Mouse (Mus musculus) yolk sac, embryonic 10.5 days (tissue): ENCODE measurements around the gene Eva1c.
A peak's percentile ranks its signal among the peaks of the same experiment; 100 is the strongest.
"Not testable (repeated sequence)": the region's sequence is repeated elsewhere in the genome, so short reads cannot be mapped to it uniquely, and the experiment has no call there.

Experiments used
- DNase-seq: peaks from one replicate; pipeline ENCODE4 v3.0.0-alpha.2; 2017; ENCODE audit warnings: low spot score

Eva1c gene

DNA sequence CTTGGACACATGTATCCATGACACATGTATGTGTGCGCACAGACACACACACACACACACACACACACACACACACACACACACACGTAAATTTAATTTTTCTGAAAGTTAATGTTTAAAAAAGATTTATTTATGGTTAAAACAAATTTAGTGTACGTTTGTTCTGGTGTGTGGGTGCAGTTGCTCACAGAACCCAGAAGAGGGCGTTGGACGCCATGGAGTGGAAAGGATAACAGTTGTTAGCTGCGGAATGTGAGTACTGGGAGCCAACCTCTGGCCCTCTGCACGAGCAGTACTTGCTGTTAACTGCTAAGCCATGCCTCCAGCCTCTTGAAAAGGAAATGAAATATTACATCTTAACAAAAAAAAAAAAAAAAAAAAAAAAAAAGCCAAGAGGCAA, at the start of gene Eva1c:
TSS of gene Eva1c (plus strand) at position 263 of the 400 bp plus-strand sequence.
- no peak for DNase-seq

DNA sequence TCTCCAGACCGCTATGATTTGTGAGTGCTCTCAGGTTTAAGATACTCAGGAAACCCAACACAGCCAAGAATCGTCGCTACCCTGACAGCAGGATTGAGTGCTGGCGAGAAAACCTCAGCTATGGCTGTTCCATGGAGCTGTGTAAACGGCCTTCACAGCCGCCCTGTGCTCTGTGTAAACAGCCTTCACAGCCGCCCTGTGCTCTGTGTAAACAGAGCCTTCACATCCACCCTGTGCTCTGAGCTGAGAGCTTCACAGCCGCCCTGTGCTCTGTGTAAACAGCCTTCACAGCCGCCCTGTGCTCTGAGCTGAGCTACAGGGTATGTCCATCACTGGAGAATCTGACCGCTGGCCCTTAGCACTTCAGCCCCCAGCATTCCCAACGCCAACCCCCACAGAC, 46.7 kb upstream of the Eva1c start:
- peak; percentile 89 for DNase-seq

DNA sequence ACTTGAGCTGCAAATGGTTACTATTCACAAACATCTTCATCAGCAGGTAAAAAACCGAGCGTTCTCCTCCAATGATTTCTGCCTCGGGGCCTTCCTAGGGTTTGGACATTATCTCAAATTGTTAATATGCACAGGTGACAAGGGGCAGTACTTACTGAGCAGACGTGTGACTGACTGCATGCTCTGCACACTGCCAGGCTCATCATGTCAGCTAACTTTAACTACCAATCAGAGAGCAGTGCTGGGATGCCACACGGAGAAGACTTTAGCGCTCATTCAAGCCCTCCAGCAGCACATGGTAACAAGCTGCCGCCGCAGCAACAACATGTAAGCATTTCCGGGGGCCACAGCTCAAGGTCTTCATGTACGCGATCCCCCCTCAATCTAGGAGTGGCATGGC, 43.2 kb upstream of the Eva1c start:
- no peak for DNase-seq

DNA sequence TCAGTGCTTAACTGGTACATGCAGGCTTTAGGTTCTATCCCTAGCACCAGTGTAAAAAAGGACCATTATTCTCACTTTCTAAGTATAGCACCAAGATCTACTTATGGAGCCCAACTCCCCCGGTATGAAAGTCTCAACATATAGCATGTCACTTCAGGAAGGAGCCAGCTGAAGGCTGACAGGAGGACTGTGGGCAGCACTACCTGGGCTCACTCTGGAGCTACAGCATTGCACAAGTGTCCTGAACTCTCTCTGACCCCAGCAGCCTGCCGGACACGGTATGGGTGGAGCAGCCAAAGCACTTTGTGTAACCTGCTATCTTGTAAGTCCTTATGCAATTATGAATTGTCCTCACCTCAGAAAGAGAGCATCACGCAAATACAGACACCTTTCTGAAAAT, 41.3 kb upstream of the Eva1c start:
- DNase-seq = peak; percentile 53

DNA sequence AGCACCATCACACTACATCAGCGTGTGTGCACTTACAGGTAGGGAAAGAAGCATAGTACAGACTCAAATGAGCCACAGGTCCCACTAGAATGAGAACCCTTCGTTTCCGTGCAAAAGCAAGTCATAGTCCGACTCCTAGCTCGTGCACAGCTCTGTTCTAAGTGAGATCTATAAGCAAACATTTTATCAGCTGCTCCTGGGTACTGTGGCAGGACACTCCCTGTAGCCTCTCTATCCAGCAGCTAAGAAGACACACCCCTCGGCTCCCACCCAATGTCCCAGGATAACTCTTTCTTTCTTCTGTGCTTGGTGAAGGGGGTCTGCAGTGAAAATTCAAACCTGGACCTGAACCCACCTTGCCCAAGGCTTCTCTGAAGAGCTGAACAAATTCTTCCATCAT, 37.9 kb upstream of the Eva1c start:
- no peak for DNase-seq

DNA sequence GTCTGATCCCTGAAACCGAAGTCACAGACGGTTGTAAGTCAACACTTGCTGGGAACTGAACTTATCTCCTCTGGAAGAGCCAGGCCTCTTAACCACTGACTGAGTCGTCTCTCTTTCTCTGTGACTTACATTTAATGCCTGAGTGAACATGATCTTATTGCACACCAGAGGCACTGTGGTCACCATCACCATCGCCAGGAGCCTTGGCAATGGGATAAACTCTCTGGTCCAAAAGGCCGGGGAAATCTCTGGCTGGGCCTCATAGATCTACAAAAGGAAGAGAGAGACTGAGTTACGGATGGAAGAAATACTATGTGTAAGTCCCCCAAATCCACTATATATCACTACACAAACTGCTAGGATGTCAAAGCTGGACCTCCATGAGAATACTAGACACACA, 35.6 kb upstream of the Eva1c start:
- DNase-seq = no peak

DNA sequence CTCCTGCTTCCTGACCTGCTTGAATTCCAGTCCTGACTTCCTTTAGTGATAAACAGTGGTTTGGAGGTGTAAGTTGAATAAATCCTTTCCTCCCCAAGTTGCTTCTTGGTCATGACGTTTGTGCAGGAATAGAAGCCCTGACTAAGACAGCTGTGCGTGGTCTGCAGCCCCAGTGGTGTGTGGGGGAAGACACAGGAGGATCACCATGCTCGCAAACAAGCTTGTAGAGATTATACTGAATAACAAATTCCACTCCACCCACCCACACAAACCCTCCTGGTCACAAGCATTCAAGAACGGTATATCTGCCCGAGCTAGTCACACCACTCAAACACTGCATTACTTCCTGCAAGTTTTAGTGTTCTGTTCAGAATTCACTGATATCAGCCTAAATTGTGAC, 34.5 kb upstream of the Eva1c start:
- DNase-seq = no peak

DNA sequence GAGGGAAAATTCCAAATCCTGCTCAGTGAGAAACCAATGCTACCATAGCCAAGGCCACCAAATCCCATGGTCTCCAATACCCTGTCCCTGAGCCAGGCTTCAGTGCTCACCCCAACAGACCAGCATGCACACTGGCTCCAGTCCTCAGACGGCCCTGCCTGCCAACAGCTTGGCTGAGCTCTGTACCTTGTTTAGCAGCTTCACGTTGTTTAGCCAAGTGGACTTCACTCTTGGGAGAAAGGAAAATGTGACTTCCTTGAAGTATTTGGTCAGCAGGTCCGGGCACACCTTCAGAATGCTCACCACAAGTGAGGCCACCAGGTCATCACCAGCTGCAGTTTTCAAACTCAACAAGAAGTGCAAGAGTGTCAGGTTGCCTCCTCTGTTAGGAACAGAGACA, 34.0 kb upstream of the Eva1c start:
- no peak for DNase-seq

DNA sequence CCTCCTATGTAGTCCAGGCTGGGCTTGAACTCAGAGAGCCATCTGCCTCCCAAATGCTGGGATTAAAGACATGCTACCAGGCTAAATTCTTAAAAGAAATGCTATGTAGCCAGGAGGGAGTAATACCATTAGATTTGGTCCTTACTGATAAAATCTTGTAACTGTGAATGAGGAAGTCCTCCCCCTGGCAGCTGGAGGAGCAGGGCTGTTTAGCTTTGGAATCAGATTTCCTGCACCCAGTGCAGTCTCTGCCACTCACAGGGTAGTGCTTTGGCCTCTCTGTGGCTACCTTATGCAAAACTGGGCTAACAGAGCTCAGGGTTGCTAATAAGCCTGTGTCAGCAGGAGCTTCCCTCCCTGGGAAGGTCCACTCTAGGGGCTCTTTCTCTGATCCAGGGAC, 31.8 kb upstream of the Eva1c start:
- DNase-seq = no peak

DNA sequence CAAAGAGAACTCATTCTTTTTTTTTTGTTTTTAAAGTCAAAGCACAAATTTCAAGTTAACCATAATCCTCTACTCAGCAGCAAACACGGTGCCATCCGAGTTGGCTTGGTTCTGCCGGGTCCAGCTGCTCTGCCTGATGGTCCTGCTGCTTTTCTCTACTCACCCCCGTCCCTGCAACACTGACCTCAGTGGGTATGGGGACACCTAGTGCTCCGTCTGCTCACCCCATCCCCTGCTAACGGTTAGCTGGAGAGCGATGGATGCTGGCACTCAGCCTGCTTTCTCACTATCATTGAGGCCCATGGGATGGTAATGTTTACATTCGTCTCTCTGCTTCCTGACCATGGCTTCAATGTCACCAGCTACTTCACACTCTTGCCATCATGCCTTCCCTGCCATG, 28.1 kb upstream of the Eva1c start:
- DNase-seq = no peak

DNA sequence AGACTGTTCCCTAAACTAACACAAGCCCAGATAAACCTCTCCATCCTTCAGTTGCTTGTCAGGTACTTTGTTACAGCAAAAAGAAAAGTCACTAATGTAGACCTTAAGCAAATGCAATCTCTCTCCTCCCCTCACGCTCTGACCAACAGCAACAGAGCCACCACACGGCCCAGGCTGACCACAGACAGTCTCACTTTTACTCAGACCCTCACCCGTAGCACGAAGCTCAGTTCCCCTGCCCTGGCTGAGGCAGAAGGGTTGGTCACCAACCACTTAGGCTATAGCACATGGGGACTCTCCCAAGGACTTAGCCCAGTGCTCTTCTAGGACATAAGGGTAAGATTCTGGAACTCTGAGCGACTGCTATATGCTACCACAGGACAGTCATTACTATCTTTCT, 27.7 kb upstream of the Eva1c start:
- no peak for DNase-seq

DNA sequence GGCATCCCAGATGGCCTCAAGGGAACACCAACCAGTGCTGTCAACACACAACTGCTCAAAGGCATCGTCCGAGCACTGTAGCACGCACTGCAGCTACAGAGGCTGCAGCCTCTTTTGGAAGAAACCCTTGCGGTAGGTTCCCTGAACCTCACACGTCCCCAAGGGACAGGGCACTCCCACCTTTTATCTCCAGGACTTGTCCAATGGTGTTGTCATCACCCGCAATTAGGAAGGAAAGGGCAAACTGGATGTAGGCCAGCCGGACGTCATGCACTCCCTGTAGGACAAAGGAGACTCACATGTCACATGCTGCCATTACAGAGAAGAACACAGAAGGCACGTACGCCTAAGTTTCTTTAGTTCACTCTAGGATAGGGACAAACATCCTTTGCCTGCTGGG, 26.7 kb upstream of the Eva1c start:
- no peak for DNase-seq

DNA sequence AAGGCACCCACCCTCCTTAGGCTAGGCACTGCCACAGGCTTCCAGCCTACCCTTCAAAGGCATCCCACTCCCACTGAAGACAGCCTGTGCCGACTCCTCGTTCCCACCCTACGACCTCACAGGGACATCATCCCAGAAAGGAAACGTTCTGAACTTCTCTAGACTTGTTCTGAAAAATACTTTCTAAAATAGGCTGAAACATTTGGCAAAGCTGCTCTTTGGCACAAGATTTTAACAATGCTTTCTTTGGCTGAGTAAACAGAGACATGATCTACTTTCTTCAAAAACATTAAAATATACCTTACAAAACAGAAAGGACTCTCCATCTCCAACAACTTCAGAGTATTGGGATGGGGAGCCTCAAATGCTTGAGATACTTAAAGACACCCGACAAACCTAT, 25.3 kb upstream of the Eva1c start:
- DNase-seq = no peak

DNA sequence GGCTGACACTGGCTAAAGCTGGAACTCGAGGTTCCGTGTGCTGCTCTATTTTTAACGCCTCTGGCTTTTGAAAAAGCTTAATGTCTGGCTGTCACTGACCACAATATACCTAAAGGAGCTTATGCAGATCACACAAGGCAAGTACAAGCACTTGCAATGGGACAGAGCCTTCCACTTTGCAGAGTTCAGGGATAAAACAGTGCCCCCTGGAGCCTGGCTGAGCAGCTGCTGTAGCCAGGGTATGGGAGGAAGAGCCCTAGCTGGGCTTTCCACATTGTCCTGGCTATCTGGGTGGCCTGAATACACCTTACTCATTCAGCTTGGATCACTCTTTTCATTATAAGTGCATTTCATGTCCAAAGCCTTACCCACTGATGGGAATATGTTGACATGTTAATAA, 24.6 kb upstream of the Eva1c start:
- DNase-seq = no peak

DNA sequence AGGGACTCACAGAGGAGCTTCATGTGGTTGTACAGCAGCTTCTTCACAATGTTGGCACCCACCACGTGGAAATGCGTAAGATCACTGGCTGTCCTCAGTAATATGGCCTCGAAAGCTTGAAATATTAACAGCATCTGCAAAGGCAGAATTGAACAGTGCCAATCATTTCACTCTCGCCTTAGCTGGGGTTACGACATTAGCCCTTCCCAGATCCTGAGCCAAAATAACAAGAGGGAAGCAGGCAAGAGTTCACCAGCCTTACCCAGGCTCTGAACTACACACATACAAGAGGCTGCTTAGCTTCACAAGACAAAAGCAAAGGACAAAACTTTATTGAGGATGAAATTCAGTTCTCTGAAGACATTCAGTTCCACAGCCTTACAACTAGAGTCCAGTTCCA, 22.1 kb upstream of the Eva1c start:
- DNase-seq = no peak

DNA sequence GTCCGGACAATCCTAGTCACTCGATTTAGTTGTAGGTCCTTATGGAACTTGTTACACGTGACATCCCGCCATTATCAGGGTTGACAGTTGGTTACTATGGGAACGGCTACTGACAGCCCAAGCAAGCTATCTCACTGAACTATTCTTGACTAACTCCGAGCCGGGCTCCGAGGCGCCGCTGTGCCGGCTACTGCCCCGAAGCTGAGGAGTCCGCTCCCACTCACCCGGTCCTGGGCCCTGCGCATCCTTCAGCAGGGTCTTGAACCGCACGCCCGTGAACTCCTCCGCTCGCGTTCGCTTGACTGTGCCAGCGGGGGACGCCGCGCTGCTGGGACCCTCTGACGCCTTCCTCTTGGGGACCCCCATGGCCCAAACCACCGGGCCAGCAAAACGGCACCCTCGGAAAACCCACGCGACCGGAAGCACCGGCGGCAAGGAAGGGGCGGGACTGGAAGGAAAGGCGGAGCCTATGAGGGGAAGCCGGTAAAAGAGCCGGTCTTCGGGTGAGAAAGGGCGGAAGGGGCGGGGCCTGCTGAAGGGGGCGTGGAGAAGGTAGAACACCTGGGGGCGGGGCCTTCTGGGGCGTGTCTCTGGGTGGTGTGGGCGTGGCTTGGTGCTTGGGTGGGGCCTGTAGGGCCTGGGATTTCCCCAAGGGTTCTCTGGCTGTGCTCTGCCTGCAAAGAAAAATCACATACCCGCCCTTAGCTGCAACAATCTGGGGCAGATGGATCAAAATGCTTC, 16.4 kb upstream of the Eva1c start, which contains the start of gene Urb1:
TSS of gene Urb1 (minus strand) at position 439 of the 741 bp plus-strand sequence.
- DNase-seq = peak; percentile 98

DNA sequence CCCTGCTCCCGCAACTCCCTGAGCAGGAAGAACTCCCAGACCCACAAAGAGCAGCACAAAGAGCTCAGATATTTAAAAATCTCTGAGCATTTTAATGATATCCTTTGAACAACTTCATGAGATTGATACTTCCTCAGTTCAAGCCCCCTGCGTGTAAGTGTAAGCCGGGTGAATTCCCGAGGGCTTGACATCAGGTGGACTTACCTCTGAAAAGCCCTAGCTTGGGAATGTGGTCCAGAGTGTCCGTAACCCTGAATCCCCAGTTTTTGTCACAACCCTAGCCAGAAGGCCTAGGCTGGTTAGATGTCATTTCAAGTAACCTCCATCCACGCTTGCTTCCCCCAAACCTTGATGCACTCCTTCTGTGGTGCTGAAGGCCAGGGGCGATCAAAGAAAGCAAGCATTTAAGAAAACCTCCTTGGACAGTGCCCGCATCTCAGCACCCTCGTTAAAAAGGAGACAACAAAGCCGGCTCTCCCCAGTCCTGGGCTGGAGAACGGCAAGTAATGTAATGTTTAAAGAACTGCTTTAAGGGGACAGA, 15.7 kb upstream of the Eva1c start:
- DNase-seq = no peak

DNA sequence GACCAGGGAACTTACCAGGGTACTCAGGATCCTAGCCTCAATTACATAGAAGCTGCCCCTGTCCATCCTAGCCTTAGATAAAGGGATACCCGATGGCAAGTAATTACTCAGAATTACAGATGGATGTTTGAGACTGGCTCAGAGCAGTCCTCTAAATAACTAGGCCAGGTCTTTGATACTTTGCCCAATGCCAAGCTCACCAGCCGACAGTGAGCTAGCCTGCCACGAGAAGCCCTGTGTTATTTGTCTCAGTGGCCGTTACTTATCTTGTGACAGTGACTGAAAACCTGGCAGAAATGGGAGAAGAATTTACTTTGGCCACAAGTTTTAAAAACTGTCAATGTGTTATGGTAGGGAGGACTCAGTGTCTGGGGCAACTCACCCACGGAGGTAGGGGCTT, 14.4 kb upstream of the Eva1c start:
- no peak for DNase-seq

DNA sequence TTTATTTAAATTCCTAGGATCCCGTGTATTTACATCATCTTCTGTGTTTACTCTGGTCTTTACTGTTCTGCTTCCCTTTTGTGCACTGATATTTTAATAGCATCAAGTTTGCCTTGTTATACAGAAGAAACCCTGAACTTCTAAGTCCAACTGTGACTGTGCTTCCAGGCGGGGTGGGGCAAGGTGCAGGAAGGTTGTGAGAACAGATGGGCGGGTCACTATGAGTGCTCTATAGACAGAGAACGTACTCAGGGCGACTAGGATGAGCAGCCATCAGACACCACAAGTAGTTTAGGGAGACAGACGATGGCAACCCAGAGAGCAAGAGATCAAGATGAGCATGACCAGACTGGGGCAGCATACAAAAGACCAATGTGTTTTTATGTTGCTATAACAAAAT, 6.2 kb upstream of the Eva1c start:
- DNase-seq = no peak

DNA sequence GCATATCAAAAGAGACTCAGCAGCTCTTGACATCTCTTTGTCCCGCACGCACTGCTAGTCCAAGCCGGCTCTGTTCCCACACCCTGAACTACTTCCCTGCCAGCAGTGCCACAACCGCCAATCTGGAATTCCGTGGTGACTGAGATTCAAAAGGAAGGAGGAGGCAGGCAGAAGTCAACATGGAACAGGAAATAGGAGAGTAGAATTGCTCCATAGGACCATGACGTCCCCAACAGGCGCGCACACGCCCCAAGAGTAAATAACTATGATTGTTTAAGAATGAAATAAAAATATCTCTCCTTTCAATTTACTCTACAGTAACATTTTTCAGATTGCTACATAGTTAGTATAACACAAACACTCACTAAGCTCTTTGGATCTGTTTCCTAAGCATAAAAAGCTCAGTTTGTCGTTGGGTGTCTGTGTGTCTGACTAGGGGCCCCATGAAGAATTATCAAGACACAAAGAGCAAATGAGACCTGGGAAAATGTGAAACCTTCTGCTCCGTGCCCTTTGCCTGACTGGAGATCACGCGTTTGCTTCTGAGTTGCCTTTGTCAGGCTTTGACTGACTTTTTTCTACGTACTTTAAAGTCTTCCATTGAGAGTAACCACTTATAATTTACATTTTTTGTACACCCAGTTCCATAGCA, 5.3 kb upstream of the Eva1c start:
- DNase-seq = no peak

DNA sequence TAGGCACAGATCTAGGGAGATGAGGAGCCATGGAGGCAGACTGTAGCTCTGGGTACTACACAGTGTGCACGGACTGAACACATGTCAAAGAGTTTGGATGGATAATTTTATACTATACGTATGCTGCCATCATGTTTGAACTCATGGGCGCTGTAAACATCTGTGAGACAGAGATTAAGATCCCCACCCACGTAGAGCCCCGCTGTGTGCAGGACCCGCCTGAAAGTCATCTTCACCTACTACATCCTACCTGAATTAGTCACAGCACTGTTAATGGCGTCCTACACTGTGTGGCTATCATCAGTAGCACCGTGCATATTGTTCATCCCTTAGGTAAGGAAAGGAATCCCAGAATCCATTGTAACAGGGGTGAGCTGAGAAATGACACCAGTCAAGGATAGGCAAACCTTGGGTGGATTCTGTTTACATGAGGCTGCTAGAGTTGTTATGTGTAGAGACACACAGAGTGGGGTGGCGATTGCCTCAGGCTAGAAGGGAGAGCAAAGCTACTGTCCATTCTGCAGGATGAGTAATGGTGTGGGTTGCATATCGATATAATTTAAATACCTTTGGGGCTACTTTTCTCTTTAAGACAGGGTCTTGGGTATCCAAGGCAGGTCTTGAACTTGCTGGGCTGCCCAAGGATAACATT, 4.1 kb upstream of the Eva1c start:
- no peak for DNase-seq

DNA sequence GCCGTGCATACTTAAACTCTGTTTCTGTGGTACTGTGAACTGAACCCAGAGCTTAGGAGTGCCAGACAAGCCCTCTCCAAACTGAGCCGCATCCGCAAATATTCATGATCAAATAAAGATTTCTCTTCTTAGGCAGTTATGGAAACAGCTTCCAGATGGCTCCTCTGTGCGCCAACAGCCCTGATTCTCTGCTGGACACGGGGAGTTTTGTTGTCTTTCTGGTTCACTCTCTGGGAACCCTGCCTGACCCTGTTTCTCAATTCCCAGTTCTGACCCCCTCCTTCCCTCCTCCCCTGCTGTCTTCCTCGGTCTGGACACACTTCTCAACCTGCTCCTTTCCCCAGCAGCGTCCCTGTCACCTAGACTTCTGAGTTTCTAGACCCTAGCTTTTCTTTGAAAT, 3.5 kb upstream of the Eva1c start:
- DNase-seq = no peak

DNA sequence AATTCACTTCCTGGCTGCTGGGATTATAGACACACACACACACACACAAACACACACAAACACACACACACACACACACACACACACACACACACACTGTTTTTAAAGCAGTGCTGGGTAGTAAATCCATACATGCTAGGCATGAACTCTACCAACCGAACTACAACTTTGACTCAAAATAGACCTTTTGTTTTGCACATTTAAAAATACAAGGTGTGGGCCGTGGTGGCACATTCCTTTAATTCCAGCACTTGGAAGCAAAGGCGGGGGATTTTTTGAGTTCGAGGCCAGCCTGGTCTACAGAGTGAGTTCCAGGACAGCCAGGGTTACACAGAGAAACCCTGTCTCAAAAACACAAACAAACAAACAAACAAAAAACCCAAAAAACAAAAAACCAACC, 2.5 kb upstream of the Eva1c start:
- not testable (repeated sequence) for DNase-seq
